Mouse (Mus musculus): ENCODE data around the gene Dnajc8. TPM values are rescaled to one million over a fixed set of nuclear protein-coding genes. Genes with fewer than 3 reads are reported as not detected.
A peak's percentile ranks its signal among the peaks of the same experiment; 100 is the strongest.

The Dnajc8 gene
- polyA plus RNA-seq, 1 experiment from 2014 or later = 146 TPM

GRCm38 (mm10) chr4:132505800-132506199, 29.6 kb upstream of the Dnajc8 start:
- no peak overlapping the region for H3K4me2 ChIP-seq (replicated peaks)
- 27% methylated on average over 10 of the region's 10 CpGs for WGBS
- no peak overlapping the region for H3K4me3 ChIP-seq
- no peaks in the 10 kb centered on the region for H3K36me3 ChIP-seq
- H3K27ac ChIP-seq (replicated peaks) = no peak overlapping the region
- H3K27me3 ChIP-seq = no peaks in the 10 kb centered on the region
- ATAC-seq (replicated peaks) = no peak
- no peaks in the 10 kb centered on the region for H3K9me3 ChIP-seq
- H3K4me1 ChIP-seq = peaks cover 11% of the 10 kb centered on the region; the same call in 1 of the 2 replicates
- no peak overlapping the region for H3K9ac ChIP-seq (replicated peaks)

DNA sequence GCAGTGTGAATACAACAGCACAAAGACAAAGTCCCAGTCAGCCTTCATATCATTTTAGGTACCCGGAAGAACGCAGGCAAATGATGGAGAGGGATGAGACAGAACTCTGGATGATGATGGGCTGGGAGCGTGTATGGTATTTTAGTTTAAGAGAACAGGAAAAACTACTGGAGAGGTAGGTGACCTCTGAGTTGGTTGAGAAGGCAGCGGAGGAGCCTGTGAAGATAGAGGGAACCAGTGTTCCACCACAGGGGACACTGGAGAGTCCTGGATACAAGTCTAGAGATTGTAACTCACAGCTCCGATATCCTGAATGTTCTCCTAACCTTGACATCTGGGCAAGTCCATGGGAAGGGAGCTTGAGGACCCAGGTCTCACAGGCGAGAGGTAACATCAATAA, 29.1 kb upstream of the Dnajc8 start:
- no peak overlapping the region for H3K4me2 ChIP-seq (replicated peaks)
- H3K36me3 ChIP-seq = no peaks in the 10 kb centered on the region
- no peak for ATAC-seq (replicated peaks)
- peaks cover 11% of the 10 kb centered on the region; the same call in 1 of the 2 replicates for H3K4me1 ChIP-seq
- H3K27ac ChIP-seq (replicated peaks) = no peak overlapping the region
- no peaks in the 10 kb centered on the region for H3K27me3 ChIP-seq
- 81% methylated on average over 6 of the region's 6 CpGs for WGBS
- no peak overlapping the region for H3K4me3 ChIP-seq
- no peaks in the 10 kb centered on the region for H3K9me3 ChIP-seq
- H3K9ac ChIP-seq (replicated peaks) = no peak overlapping the region

GRCm38 (mm10) chr4:132507210-132507609, 28.1 kb upstream of the Dnajc8 start:
- no peak for ATAC-seq (replicated peaks)

GRCm38 (mm10) chr4:132509621-132510296, 25.6 kb upstream of the Dnajc8 start:
- WGBS = under 1% methylated on average over 52 of the region's 52 CpGs
- peak overlapping the region; percentile 94 for H3K4me3 ChIP-seq
- ATAC-seq (replicated peaks) = peak; percentile 71
- peak overlapping the region; percentile 69 for H3K27ac ChIP-seq (replicated peaks)
- H3K4me2 ChIP-seq (replicated peaks) = peak overlapping the region; percentile 97
- peaks cover 17% of the 10 kb centered on the region for H3K4me1 ChIP-seq
- peaks cover 4% of the 10 kb centered on the region; the same call in 1 of the 2 replicates for H3K27me3 ChIP-seq
- no peaks in the 10 kb centered on the region for H3K36me3 ChIP-seq
- H3K9ac ChIP-seq (replicated peaks) = peak overlapping the region; percentile 78
- no peaks in the 10 kb centered on the region for H3K9me3 ChIP-seq

More at GRCm38 (mm10) chr4:132507210-132507609, 28.1 kb upstream of the Dnajc8 start:
- Histone ChIP-seq H3K27me3 (no peaks in the 10 kb centered on the region), H3K4me3 (no peak overlapping the region), H3K27ac (replicated peaks) (no peak overlapping the region), H3K9me3 (no peaks in the 10 kb centered on the region), H3K4me1 (peaks cover 11% of the 10 kb centered on the region; the same call in 1 of the 2 replicates), H3K36me3 (no peaks in the 10 kb centered on the region), H3K4me2 (replicated peaks) (no peak overlapping the region), H3K9ac (replicated peaks) (no peak overlapping the region)
- 39% methylated on average over 2 of the region's 2 CpGs for WGBS

DNA sequence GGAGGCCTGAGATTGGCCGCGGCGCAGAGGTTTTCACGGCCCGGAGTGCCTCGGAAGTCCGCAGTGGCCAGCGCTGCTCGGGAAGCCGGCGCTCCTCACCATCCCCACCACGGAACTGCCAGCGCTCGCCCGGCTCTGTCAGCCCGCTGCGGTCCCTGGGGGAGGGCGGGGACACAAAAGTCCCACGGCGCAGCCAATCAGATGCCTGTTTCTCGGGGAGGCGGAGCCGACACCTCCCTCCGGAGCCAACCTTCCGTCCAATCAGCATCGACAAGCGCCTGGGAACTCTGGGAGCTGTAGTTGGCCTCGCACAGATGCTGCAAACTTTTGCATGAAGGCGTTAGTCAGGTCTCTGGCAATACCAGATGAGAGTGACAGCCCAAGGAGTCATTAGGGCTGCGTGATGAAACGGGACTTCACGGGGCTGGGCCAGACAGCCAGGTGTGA, 25.0 kb upstream of the Dnajc8 start, which contains the start of gene Sesn2:
Sesn2 (minus strand) TSS at position 150 of the 447 bp plus-strand sequence.
- peak; percentile 95 for ATAC-seq (replicated peaks)
- Histone ChIP-seq H3K9me3 (no peaks in the 10 kb centered on the region), H3K4me2 (replicated peaks) (peak within 1 kb of the TSS; percentile 97), H3K9ac (replicated peaks) (peak within 1 kb of the TSS; percentile 78), H3K27ac (replicated peaks) (peak within 1 kb of the TSS; percentile 69), H3K4me1 (peaks cover 22% of the 10 kb centered on the region), H3K4me3 (peak within 1 kb of the TSS; percentile 94), H3K36me3 (no peaks in the 10 kb centered on the region), H3K27me3 (peaks cover 4% of the 10 kb centered on the region; the same call in 1 of the 2 replicates)
- WGBS = under 1% methylated on average over 28 of the region's 32 CpGs

GRCm38 (mm10) chr4:132512080-132512479, 23.3 kb upstream of the Dnajc8 start:
- 74% methylated on average over 3 of the region's 3 CpGs for WGBS

GRCm38 (mm10) chr4:132513395-132514273, 21.7 kb upstream of the Dnajc8 start:
- Histone ChIP-seq H3K4me3 (no peak overlapping the region), H3K9ac (replicated peaks) (no peak overlapping the region), H3K27me3 (peaks cover 4% of the 10 kb centered on the region; the same call in 1 of the 2 replicates), H3K27ac (replicated peaks) (no peak overlapping the region), H3K4me2 (replicated peaks) (no peak overlapping the region), H3K36me3 (no peaks in the 10 kb centered on the region), H3K4me1 (peaks cover 26% of the 10 kb centered on the region), H3K9me3 (no peaks in the 10 kb centered on the region)
- ATAC-seq (replicated peaks) = no peak
- WGBS = 31% methylated on average over 14 of the region's 14 CpGs

More at GRCm38 (mm10) chr4:132512080-132512479, 23.3 kb upstream of the Dnajc8 start:
- Histone ChIP-seq H3K27ac (replicated peaks) (no peak overlapping the region), H3K4me2 (replicated peaks) (no peak overlapping the region), H3K27me3 (peaks cover 4% of the 10 kb centered on the region; the same call in 1 of the 2 replicates), H3K4me3 (no peak overlapping the region), H3K9me3 (no peaks in the 10 kb centered on the region), H3K9ac (replicated peaks) (no peak overlapping the region), H3K36me3 (no peaks in the 10 kb centered on the region), H3K4me1 (peaks cover 26% of the 10 kb centered on the region)
- ATAC-seq (replicated peaks) = no peak

GRCm38 (mm10) chr4:132514555-132515135, 20.7 kb upstream of the Dnajc8 start:
- H3K27ac ChIP-seq (replicated peaks) = 0 out of 2 replicates have a peak overlapping the region, but pooled peaks have one; percentile 21
- H3K9ac ChIP-seq (replicated peaks) = peak overlapping the region; percentile 36
- no peaks in the 10 kb centered on the region for H3K9me3 ChIP-seq
- ATAC-seq (replicated peaks) = no peak; the same call in 1 of the 2 replicates
- H3K27me3 ChIP-seq = peaks cover 4% of the 10 kb centered on the region; the same call in 1 of the 2 replicates
- peak overlapping the region; percentile 80 for H3K4me2 ChIP-seq (replicated peaks)
- H3K4me1 ChIP-seq = peaks cover 19% of the 10 kb centered on the region
- peak overlapping the region; percentile 41 for H3K4me3 ChIP-seq
- no peaks in the 10 kb centered on the region for H3K36me3 ChIP-seq
- WGBS = under 1% methylated on average over 21 of the region's 21 CpGs

- no peak overlapping the region for H3K9ac ChIP-seq (replicated peaks)
- 21% methylated on average over 22 of the region's 22 CpGs for WGBS
Observed at GRCm38 (mm10) chr4:132515369-132516155, 19.8 kb upstream of the Dnajc8 start.

GRCm38 (mm10) chr4:132518066-132518465, 17.3 kb upstream of the Dnajc8 start:
- WGBS = 86% methylated on average over 8 of the region's 8 CpGs
- no peak overlapping the region for H3K27ac ChIP-seq (replicated peaks)
- no peak overlapping the region for H3K4me3 ChIP-seq
- H3K27me3 ChIP-seq = peaks cover 4% of the 10 kb centered on the region; the same call in 1 of the 2 replicates
- no peak overlapping the region for H3K9ac ChIP-seq (replicated peaks)
- no peak overlapping the region for H3K4me2 ChIP-seq (replicated peaks)
- H3K36me3 ChIP-seq = no peaks in the 10 kb centered on the region
- no peak for ATAC-seq (replicated peaks)
- H3K4me1 ChIP-seq = peaks cover 16% of the 10 kb centered on the region
- H3K9me3 ChIP-seq = no peaks in the 10 kb centered on the region

More at GRCm38 (mm10) chr4:132515369-132516155, 19.8 kb upstream of the Dnajc8 start:
- H3K4me1 ChIP-seq = peaks cover 17% of the 10 kb centered on the region
- peak overlapping the region; percentile 45; the same call in 1 of the 2 replicates for H3K27ac ChIP-seq (replicated peaks)
- peak overlapping the region; percentile 41 for H3K4me3 ChIP-seq
- peak overlapping the region; percentile 80 for H3K4me2 ChIP-seq (replicated peaks)
- H3K36me3 ChIP-seq = no peaks in the 10 kb centered on the region
- peaks cover 4% of the 10 kb centered on the region; the same call in 1 of the 2 replicates for H3K27me3 ChIP-seq
- peak; percentile 94 for ATAC-seq (replicated peaks)
- H3K9me3 ChIP-seq = no peaks in the 10 kb centered on the region

- Histone ChIP-seq H3K4me3 (no peak overlapping the region), H3K27ac (replicated peaks) (no peak overlapping the region), H3K9ac (replicated peaks) (no peak overlapping the region), H3K9me3 (no peaks in the 10 kb centered on the region), H3K4me2 (replicated peaks) (no peak overlapping the region), H3K36me3 (no peaks in the 10 kb centered on the region), H3K4me1 (peaks cover 15% of the 10 kb centered on the region), H3K27me3 (no peaks in the 10 kb centered on the region)
- 91% methylated on average over 3 of the region's 3 CpGs for WGBS
- ATAC-seq (replicated peaks) = no peak
Observed at GRCm38 (mm10) chr4:132519188-132519587, 16.2 kb upstream of the Dnajc8 start.

All from forebrain, embryonic 15.5 days (tissue).